Mouse (Mus musculus): ENCODE data around the gene Nat8f4. TPM values are rescaled to one million over a fixed set of nuclear protein-coding genes. Genes with fewer than 3 reads are reported as not detected.
"Not testable (repeated sequence)": the region's sequence is repeated elsewhere in the genome, so short reads cannot be mapped to it uniquely, and the experiment has no call there.

Nat8f4 gene
- polyA plus RNA-seq, 1 experiment from 2014 or later, result 4.6 TPM

- H3K9me3 ChIP-seq (ENCODE audit: control insufficient read depth, low read length), result no peaks in the 10 kb centered on the region
- no peak within 1 kb of the TSS for H3K9ac ChIP-seq (replicated peaks; ENCODE audit: low read depth, low read length)
- WGBS, result 87% methylated on average over 3 of the region's 3 CpGs
- no peak within 1 kb of the TSS for H3K27ac ChIP-seq (ENCODE audit: low read depth, low read length)
- no peaks in the 10 kb centered on the region for H3K27me3 ChIP-seq (ENCODE audit: control insufficient read depth, insufficient read depth, low read length)
- H3K4me3 ChIP-seq (ENCODE audit: low read depth, low read length), result no peak within 1 kb of the TSS
- no peak within 1 kb of the TSS for H3K4me2 ChIP-seq (ENCODE audit: low read depth, low read length)
- ATAC-seq (ENCODE audit: low read depth), result no peak
- peaks cover 4% of the 10 kb centered on the region; the same call in 1 of the 2 replicates for H3K4me1 ChIP-seq (ENCODE audit: control insufficient read depth, insufficient read depth, low read length)
- H3K36me3 ChIP-seq (ENCODE audit: control insufficient read depth, insufficient read depth, low read length), result no peaks in the 10 kb centered on the region
These were observed 6.9 kb upstream of the Nat8f4 start, which contains the start of gene Tprkb for GRCm38 (mm10) chr6:85911587-85911986. Tprkb (plus strand) TSS chr6:85911865.

DNA sequence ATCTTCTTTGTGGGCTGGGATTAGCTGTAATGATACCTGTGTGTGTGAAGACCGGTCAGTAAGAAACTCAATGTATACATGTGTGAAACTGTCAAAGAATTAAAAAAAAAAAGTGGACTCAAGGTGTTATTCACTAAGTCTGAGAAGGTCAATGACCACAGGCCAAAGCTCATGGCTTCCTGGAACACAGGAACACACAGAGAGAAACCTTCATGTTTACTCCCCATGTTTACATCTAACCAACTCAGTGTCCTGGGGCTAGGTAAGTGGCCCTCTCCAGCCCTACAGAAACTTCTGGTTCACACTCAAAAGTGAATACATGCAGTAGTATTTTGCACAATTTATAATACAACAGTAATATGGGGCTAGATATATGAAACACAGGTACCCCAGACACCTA lies 5.0 kb upstream of the Nat8f4 start:
- 100% methylated on average over 1 of the region's 1 CpGs for WGBS
- H3K9me3 ChIP-seq (ENCODE audit: control insufficient read depth, low read length), result no peaks in the 10 kb centered on the region
- H3K4me1 ChIP-seq (ENCODE audit: control insufficient read depth, insufficient read depth, low read length), result no peaks in the 10 kb centered on the region
- ATAC-seq (ENCODE audit: low read depth), result no peak
- no peaks in the 10 kb centered on the region for H3K27me3 ChIP-seq (ENCODE audit: control insufficient read depth, insufficient read depth, low read length)
- no peak overlapping the region for H3K4me3 ChIP-seq (ENCODE audit: low read depth, low read length)
- no peak overlapping the region for H3K4me2 ChIP-seq (ENCODE audit: low read depth, low read length)
- no peaks in the 10 kb centered on the region for H3K36me3 ChIP-seq (ENCODE audit: control insufficient read depth, insufficient read depth, low read length)
- no peak overlapping the region for H3K27ac ChIP-seq (ENCODE audit: low read depth, low read length)
- H3K9ac ChIP-seq (replicated peaks; ENCODE audit: low read depth, low read length), result no peak overlapping the region

DNA sequence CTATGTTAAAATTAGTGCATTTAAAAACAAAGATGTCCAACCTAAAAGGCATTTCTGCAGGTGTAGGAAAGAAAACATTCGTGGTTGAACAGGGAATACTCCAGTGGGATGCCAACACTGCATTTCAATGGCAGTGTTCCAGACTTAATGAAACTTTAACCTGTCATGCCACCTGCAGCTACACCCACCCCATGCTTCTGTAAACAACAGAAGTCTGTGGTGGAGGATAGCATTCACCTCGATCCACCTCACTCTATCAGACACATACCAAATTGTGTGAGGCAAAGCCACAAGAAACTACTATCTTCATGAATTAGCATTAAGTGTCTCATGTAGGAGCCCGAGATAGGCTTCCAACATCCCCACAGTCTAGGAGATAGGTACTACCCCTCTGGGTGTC lies 3.7 kb upstream of the Nat8f4 start:
- Histone ChIP-seq H3K4me3 (ENCODE audit: low read depth, low read length) (no peak overlapping the region), H3K9me3 (ENCODE audit: control insufficient read depth, low read length) (no peaks in the 10 kb centered on the region), H3K36me3 (ENCODE audit: control insufficient read depth, insufficient read depth, low read length) (no peaks in the 10 kb centered on the region), H3K9ac (replicated peaks; ENCODE audit: low read depth, low read length) (no peak overlapping the region), H3K27me3 (ENCODE audit: control insufficient read depth, insufficient read depth, low read length) (no peaks in the 10 kb centered on the region), H3K4me1 (ENCODE audit: control insufficient read depth, insufficient read depth, low read length) (no peaks in the 10 kb centered on the region), H3K4me2 (ENCODE audit: low read depth, low read length) (no peak overlapping the region), H3K27ac (ENCODE audit: low read depth, low read length) (no peak overlapping the region)
- ATAC-seq (ENCODE audit: low read depth), result no peak
- 73% methylated on average over 3 of the region's 3 CpGs for WGBS

- not testable (repeated sequence) for H3K27ac ChIP-seq (ENCODE audit: low read depth, low read length); H3K9ac ChIP-seq (replicated peaks; ENCODE audit: low read depth, low read length)
- WGBS, result 68% methylated on average over 2 of the region's 2 CpGs
These were observed 2.2 kb upstream of the Nat8f4 start for GRCm38 (mm10) chr6:85906911-85907351.

GRCm38 (mm10) chr6:85902303-85902702 lies 2.4 kb downstream of the Nat8f4 start:
- no peak overlapping the region for H3K27ac ChIP-seq (ENCODE audit: low read depth, low read length)
- no peaks in the 10 kb centered on the region for H3K27me3 ChIP-seq (ENCODE audit: control insufficient read depth, insufficient read depth, low read length)
- no peak overlapping the region for H3K4me2 ChIP-seq (ENCODE audit: low read depth, low read length)
- no peaks in the 10 kb centered on the region for H3K4me1 ChIP-seq (ENCODE audit: control insufficient read depth, insufficient read depth, low read length)
- no peak overlapping the region for H3K4me3 ChIP-seq (ENCODE audit: low read depth, low read length)
- no peaks in the 10 kb centered on the region for H3K9me3 ChIP-seq (ENCODE audit: control insufficient read depth, low read length)
- ATAC-seq (ENCODE audit: low read depth), result no peak
- no peaks in the 10 kb centered on the region for H3K36me3 ChIP-seq (ENCODE audit: control insufficient read depth, insufficient read depth, low read length)
- WGBS, result 93% methylated on average over 2 of the region's 2 CpGs
- no peak overlapping the region for H3K9ac ChIP-seq (replicated peaks; ENCODE audit: low read depth, low read length)

More at GRCm38 (mm10) chr6:85906911-85907351, 2.2 kb upstream of the Nat8f4 start:
- H3K4me3 ChIP-seq (ENCODE audit: low read depth, low read length); H3K27me3 ChIP-seq (ENCODE audit: control insufficient read depth, insufficient read depth, low read length); H3K4me1 ChIP-seq (ENCODE audit: control insufficient read depth, insufficient read depth, low read length); ATAC-seq (ENCODE audit: low read depth); H3K36me3 ChIP-seq (ENCODE audit: control insufficient read depth, insufficient read depth, low read length); H3K4me2 ChIP-seq (ENCODE audit: low read depth, low read length); H3K9me3 ChIP-seq (ENCODE audit: control insufficient read depth, low read length): not testable (repeated sequence)

DNA sequence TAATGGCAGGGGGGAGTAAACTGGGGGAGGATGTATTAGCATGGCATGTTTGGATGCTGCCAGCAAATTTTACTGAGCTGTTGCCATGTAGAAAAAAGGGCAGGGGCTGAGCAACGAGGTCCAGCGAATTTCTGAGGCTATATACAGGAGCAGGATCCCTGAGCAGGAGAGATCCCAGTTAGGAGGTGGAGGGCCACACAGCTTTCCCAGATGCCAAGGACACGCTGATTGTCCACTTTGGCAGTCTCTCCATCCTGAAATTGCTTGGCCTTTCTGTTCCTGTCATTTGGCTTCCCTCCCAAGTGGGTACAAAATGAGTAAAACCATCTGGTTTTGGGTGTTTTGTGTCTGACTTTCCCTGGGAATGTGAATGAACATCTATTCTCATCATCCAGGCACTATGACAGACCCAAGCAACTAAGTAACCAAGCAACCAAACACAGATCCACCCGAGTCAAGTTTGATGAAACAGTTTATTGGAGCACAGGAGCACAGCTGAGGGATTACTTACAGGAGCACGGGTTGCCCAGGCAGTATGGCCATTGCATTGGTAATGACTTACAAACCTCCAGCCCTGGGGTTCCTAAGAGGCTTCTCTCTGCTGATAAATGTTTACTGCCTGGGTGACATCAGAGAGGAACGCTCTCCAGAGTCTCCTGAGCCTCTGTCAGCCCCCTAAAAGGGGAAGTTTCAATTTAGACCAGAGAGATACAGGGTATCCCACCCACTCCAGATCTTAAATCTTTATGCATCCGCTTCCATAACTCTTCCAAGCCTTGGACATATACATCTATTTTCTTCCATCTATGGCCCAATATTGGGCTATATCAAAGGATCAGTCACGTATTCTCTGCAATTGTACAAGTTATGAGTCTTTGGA lies 5.8 kb downstream of the Nat8f4 start:
- H3K9me3 ChIP-seq (ENCODE audit: control insufficient read depth, low read length); H3K9ac ChIP-seq (replicated peaks; ENCODE audit: low read depth, low read length); H3K27ac ChIP-seq (ENCODE audit: low read depth, low read length); H3K4me1 ChIP-seq (ENCODE audit: control insufficient read depth, insufficient read depth, low read length); H3K27me3 ChIP-seq (ENCODE audit: control insufficient read depth, insufficient read depth, low read length); H3K4me3 ChIP-seq (ENCODE audit: low read depth, low read length); ATAC-seq (ENCODE audit: low read depth); H3K36me3 ChIP-seq (ENCODE audit: control insufficient read depth, insufficient read depth, low read length); H3K4me2 ChIP-seq (ENCODE audit: low read depth, low read length): not testable (repeated sequence)
- 75% methylated on average over 7 of the region's 8 CpGs for WGBS

GRCm38 (mm10) chr6:85895061-85895648 lies 9.5 kb downstream of the Nat8f4 start:
- not testable (repeated sequence) for H3K4me1 ChIP-seq (ENCODE audit: control insufficient read depth, insufficient read depth, low read length); ATAC-seq (ENCODE audit: low read depth); H3K36me3 ChIP-seq (ENCODE audit: control insufficient read depth, insufficient read depth, low read length); H3K4me2 ChIP-seq (ENCODE audit: low read depth, low read length); H3K27ac ChIP-seq (ENCODE audit: low read depth, low read length); H3K9ac ChIP-seq (replicated peaks; ENCODE audit: low read depth, low read length); H3K27me3 ChIP-seq (ENCODE audit: control insufficient read depth, insufficient read depth, low read length); H3K4me3 ChIP-seq (ENCODE audit: low read depth, low read length); H3K9me3 ChIP-seq (ENCODE audit: control insufficient read depth, low read length)
- WGBS, result 73% methylated on average over 25 of the region's 25 CpGs

- 91% methylated on average over 2 of the region's 2 CpGs for WGBS
- H3K9ac ChIP-seq (replicated peaks; ENCODE audit: low read depth, low read length), result no peak overlapping the region
- no peaks in the 10 kb centered on the region for H3K36me3 ChIP-seq (ENCODE audit: control insufficient read depth, insufficient read depth, low read length)
- no peaks in the 10 kb centered on the region for H3K4me1 ChIP-seq (ENCODE audit: control insufficient read depth, insufficient read depth, low read length)
- H3K4me3 ChIP-seq (ENCODE audit: low read depth, low read length), result no peak overlapping the region
- H3K27me3 ChIP-seq (ENCODE audit: control insufficient read depth, insufficient read depth, low read length), result no peaks in the 10 kb centered on the region
- no peak for ATAC-seq (ENCODE audit: low read depth)
- H3K4me2 ChIP-seq (ENCODE audit: low read depth, low read length), result no peak overlapping the region
- H3K27ac ChIP-seq (ENCODE audit: low read depth, low read length), result no peak overlapping the region
- no peaks in the 10 kb centered on the region for H3K9me3 ChIP-seq (ENCODE audit: control insufficient read depth, low read length)
These were observed 15.7 kb downstream of the Nat8f4 start for GRCm38 (mm10) chr6:85888961-85889360.

- 92% methylated on average over 1 of the region's 1 CpGs for WGBS
- Histone ChIP-seq H3K27ac (ENCODE audit: low read depth, low read length) (no peak overlapping the region), H3K4me2 (ENCODE audit: low read depth, low read length) (no peak overlapping the region), H3K4me1 (ENCODE audit: control insufficient read depth, insufficient read depth, low read length) (no peaks in the 10 kb centered on the region), H3K4me3 (ENCODE audit: low read depth, low read length) (no peak overlapping the region), H3K9ac (replicated peaks; ENCODE audit: low read depth, low read length) (no peak overlapping the region), H3K27me3 (ENCODE audit: control insufficient read depth, insufficient read depth, low read length) (no peaks in the 10 kb centered on the region), H3K36me3 (ENCODE audit: control insufficient read depth, insufficient read depth, low read length) (no peaks in the 10 kb centered on the region), H3K9me3 (ENCODE audit: control insufficient read depth, low read length) (no peaks in the 10 kb centered on the region)
- no peak for ATAC-seq (ENCODE audit: low read depth)
These were observed 20.4 kb downstream of the Nat8f4 start for GRCm38 (mm10) chr6:85884311-85884710.
